Mouse (Mus musculus) Muller cell, postnatal 12 days (primary cell): ENCODE measurements around the gene Fcho2.
A peak's percentile ranks its signal among the peaks of the same experiment; 100 is the strongest.

Source experiments
- DNase-seq: peaks from one replicate; pipeline ENCODE4 v3.0.0-alpha.2; 2015; ENCODE audit errors: inconsistent ontology term

Fcho2 gene

DNA sequence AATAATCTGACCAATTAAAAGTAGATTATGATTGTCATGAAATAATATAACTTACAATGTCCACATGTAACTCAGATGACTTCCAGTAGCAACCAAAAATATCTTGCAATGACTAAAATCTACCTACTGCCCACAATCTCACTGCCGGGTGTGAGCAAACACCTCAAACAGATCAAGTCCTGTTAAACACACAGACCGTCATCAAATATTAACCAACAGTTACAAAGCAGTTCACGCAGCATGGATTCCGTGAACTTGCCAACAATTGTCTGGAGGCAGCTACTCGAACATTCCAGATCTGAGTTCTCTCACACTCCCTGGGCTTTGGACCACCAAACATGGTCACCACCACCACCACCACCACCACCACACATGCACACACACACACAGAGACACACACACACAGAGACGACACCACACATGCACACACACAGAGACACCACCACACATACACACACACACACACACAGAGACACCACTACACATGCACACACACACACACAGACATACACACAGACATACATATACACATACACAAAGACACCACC is 99.7 kb downstream of the Fcho2 start:
- DNase-seq: no peak

GRCm38 (mm10) chr13:98710655-98711054 is 104.6 kb downstream of the Fcho2 start:
- DNase-seq: no peak

- no peak for DNase-seq
Measured at GRCm38 (mm10) chr13:98710236-98710635, 105.0 kb downstream of the Fcho2 start.

DNA sequence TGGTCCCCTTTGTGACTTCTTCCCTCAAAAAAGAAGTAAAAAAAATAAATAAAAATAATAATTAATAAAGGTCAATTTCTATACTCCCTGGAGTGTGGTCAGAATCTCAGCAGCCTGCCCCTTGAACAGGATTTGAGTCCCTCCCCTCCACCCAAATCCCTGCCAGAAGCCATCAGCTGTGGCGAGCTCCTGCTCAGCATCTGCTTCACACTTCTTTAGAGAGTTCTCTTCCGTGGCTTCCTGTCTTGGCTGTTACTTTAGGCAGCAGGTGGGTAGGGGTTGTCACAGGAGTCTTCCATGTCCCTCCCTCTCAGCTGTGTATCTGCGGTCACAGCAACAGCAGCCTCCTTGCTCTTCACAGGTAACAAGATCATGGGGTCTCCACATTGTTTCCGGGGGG is 109.7 kb downstream of the Fcho2 start:
- DNase-seq: no peak

DNA sequence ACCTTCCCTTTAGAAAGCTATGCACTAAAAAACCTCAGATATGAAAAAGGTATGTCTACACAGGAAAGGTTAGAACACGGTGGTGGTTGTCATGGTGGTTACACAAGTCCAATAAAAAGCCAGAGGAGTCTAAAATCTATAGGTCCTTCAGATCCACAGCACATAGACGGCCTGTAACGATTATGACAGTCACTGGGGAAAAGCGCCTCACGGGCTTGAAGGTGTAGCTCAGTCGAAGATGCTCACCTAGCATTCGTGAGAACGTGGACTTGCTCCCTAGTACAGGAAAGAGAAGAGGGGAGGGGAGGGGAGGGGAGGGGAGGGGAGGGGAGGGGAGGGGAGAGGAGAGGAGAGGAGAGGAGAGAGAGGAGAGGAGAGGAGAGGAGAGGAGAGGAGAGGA is 111.5 kb downstream of the Fcho2 start:
- no peak for DNase-seq

DNA sequence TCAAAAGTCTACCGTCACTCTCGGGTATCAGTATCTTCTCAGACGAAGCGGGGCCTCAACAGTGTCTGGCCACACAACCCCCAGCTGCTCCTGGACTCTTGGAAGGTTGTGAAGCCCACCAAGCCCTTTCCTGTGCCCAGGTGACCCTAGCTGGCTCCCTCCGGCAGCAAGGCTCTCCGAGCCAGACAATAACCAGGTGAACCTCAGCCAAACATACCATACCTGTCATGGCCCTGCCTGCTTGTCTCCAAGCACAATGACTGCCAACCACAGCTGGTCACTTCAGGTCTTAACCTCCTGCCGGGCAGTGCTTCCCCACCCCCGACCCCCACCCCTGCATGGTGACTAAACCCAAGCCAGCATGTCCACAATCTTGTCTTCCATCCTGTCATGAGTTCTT is 112.9 kb downstream of the Fcho2 start:
- DNase-seq: no peak

GRCm38 (mm10) chr13:98701309-98701675 is 114.0 kb downstream of the Fcho2 start:
- no peak for DNase-seq

- no peak for DNase-seq
Measured at GRCm38 (mm10) chr13:98700661-98701308, 114.5 kb downstream of the Fcho2 start.

GRCm38 (mm10) chr13:98699982-98700540 is 115.2 kb downstream of the Fcho2 start:
- no peak for DNase-seq

- no peak for DNase-seq
Measured at GRCm38 (mm10) chr13:98699051-98699744, 116.1 kb downstream of the Fcho2 start.

DNA sequence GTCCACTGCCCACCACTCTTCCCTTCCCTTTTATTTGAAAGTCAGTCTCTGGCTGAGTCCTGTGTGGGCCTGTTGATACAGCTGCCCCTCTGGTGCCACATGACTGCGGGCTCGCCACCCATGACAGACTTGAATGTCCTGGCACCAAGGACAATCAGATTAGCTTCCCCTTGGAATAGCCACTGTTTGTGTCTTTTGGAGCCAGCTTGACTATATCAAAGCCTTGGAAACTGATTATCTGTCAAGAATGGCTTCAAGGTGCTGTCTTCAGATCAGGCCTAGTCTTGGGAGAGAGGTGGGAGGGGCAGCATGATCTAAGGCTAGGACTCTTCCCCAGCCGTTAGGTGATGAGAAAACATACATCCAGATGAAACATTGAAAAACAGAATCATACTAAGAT is 118.5 kb downstream of the Fcho2 start:
- DNase-seq: no peak

DNA sequence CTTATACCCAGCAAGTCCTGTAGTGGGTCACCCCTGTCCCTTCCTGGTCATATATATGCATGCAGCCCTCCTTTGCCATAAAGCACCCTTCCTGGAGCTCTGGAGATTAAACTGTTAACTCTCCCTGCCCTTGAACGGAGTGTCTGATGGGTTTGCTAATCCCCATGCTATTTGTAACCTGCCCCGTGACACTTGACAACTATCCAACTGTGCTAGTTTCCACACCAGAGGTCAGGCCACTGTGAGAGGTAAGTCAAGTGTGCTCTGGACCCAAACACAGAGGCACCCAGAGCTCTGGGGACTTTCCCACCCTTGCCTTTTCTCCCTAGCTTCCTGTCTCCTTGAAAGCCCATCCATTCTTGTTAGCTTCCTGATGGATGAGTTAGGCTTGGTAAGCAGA is 119.7 kb downstream of the Fcho2 start:
- DNase-seq: no peak

DNA sequence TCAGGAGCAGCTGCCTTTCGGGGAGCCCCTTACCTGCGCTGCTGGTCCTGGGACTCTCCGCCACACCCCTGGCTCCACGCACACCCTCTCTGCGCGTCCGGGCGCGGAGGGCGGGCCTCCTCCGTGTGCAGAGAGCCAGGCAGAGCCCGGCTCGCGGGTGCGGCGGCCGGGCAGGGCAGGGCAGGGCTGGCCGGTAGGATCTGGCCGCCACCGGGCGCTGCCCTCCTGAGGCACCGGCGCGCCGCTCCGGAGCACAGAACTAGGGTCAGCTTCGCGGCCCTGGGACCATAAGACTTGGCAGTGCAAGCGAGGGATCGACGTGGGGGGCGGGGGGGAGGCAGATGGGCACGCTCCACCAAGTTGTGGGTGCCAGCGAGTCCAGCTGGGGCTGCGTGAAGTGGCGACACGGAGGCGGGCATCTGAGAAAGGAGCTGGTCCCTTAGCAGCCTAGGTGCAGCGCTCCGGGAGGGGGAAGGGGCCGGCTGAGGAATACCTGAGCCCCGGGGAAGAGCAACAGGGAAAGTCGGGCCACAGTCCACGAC is 120.4 kb downstream of the Fcho2 start, which contains the start of gene Tmem171:
TSS of gene Tmem171 (minus strand) at position 62 of the 542 bp plus-strand sequence.
- peak; percentile 41 for DNase-seq

GRCm38 (mm10) chr13:98693316-98693715 is 121.9 kb downstream of the Fcho2 start:
- DNase-seq: no peak

DNA sequence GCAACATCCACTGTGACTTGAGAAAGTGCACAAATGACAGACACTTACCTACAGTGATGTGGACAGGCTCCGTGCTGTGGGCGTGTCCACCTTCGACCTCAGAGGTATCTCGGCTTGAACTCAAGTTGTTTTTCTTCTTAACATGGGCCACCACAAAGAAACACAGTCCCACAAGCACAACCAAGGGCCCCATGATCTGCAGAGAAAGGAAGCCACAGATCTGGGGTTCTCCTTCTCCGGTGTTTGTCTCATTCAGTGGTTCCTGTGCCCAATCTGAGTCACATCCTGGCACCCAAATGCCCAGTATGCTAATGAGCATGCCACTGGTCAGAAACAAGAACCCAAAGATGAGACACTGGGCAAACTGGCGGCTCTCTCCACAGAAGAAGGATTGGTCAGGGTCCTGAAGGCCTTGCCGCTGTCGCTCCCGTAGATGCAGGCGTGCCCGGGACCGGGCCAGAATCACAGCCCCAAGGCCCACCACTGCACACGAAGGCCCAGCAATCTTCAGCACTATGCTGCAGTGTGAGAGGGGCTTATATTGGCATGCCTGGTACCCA is 123.2 kb downstream of the Fcho2 start:
- DNase-seq: peak; percentile 43

- DNase-seq: no peak
Measured at GRCm38 (mm10) chr13:98690886-98691285, 124.4 kb downstream of the Fcho2 start.

- DNase-seq: no peak
Measured at GRCm38 (mm10) chr13:98689605-98690290, 125.5 kb downstream of the Fcho2 start.

DNA sequence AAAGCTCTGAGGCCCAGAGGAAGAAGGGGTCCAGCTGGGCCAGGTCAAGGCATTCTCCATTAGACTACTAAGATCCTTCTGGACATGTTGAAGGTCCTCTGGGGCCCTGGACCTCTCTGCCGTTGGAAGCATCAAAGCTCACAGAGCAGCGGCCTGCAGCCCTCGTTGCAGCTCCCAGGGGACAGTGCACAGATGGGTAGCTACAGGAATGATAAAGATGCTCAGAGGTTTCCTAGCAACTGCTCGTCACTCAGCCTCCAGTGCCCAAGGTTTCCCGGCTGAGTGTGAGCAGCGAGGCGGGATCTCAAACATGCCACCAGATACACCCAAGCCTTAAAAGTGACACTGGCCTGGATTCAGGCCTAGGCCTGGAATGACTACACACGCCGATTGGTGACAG is 127.3 kb downstream of the Fcho2 start:
- no peak for DNase-seq

DNA sequence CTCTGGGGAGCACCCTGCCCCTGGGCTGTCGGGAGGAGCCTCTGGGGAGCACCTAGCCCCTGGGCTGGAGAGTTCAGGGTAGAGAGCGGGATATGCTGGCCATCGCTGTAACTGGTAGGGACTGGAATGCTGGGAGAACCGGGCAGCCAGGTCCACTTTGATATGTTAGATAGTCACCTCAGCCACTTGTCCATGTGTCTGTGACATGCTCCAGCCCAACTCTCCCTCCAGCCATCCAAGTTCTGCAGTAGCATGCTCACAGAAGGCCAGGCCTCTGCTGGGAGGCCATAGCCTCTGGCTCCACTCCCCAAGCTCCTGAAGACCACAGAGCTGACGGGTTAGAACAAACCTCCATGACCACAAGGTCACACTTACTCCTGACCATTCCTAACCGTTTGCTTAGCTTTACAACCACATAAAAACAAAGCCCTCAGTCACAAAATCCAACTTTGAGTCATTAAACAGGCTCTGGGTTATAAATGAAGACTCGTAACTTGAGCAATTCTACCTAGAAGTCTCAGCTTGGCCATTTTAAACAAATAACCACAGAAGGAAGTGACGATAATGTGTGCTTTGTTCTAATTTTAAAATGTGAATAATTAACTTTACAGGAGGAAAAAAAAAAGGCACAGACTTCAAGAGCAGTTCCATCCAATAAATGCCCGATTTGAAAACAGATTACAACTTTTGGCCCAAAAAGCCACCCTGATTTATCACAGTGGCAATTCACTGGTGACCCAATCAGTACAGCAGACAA is 130.9 kb downstream of the Fcho2 start:
- DNase-seq: peak; percentile 33

DNA sequence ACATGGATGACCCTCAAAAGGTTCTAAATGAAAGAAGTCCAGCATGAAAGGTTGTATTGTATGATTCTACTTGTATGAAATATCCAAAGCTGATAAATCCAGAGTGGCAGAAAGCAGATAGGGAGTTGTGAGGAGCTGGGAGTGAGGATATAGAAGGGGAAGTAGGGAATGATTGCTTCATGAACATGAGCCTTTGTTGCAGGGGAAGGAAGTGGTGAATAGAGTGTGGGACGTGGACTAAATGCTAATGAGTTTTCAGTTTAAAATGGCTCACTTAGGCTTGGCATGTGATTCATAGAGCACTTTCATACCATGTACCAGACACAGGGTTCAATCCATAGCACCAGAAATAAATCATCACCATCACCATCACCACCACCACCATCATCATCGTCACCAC is 131.8 kb downstream of the Fcho2 start:
- DNase-seq: no peak

GRCm38 (mm10) chr13:98680470-98681060 is 134.7 kb downstream of the Fcho2 start:
- no peak for DNase-seq
